10 mouse cellular contexts compared by ENCODE assay signal in the genomic region with DNA sequence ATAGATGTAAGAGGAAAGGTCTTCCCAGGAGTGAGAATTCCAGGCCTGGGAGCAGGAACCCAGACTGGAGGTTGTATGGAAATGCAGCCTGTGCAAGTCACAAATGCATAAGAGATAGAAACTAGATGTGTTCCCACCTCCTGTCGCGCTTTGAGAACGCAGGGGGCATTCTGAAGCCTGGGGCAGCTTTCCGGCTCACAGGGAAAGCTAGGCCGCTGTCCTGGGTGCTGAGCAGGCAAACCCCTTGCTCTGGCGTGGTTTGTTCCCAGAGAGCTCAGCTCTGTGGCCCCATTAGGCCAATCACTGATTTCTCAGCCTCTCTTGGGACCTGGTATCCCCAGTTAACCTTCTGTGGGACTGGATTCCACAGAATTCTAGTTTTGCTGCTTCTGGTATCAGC. TPM values are rescaled to one million over a fixed set of nuclear protein-coding genes. Genes with fewer than 3 reads are reported as not detected.
A peak's percentile ranks its signal among the peaks of the same experiment; 100 is the strongest.
DNase-seq lines count a peak whose midpoint lies in the region; ATAC-seq and TF ChIP-seq lines count a peak whose summit lies in the region.
"Had no signal": no experiment of that assay in that cellular context is flagged by ENCODE, and none has a peak within 500 bp of the region (broad histone marks: within the 10 kb centered on the region; RNA-seq: fewer than 3 reads in every experiment).

No protein-coding gene starts in this region.

- ATAC-seq in midbrain, postnatal 0 days (ENCODE audit: low FRiP score) = no peak
- ATAC-seq in limb, embryonic 11.5 days (ENCODE audit: insufficient number of reproducible peaks, low FRiP score, low TSS enrichment, low read depth) = no peak

- peaks cover 78% of the 10 kb centered on the region for H3K4me1 ChIP-seq in midbrain, embryonic 10.5 days
- H3K4me1 ChIP-seq in midbrain, postnatal 0 days (ENCODE audit: insufficient read depth, low read length) = no peaks in the 10 kb centered on the region
- no peaks in the 10 kb centered on the region; the same call in 1 of the 2 replicates for H3K4me1 ChIP-seq in limb, embryonic 11.5 days (ENCODE audit: control insufficient read depth, insufficient read depth, low read length)
- H3K4me1 ChIP-seq: embryonic facial prominence, embryonic 13.5 days had no signal

- H3K4me3 ChIP-seq in midbrain, embryonic 10.5 days = no peak overlapping the region
- H3K4me3 ChIP-seq in midbrain, postnatal 0 days (ENCODE audit: low read depth, low read length) = no peak overlapping the region
- no peak overlapping the region for H3K4me3 ChIP-seq in limb, embryonic 11.5 days (ENCODE audit: low read depth, low read length)
- H3K4me3 ChIP-seq: embryonic facial prominence, embryonic 13.5 days had no signal

- H3K9ac ChIP-seq in midbrain, postnatal 0 days (replicated peaks; ENCODE audit: low read length, poor library complexity, severe bottlenecking) = no peak overlapping the region
- no peak overlapping the region for H3K9ac ChIP-seq in limb, embryonic 11.5 days (ENCODE audit: low read length)
- H3K9ac ChIP-seq: embryonic facial prominence, embryonic 13.5 days had no signal

- 0 out of 2 replicates have a peak, but pooled peaks cover 3% of the 10 kb centered on the region for H3K36me3 ChIP-seq in midbrain, embryonic 10.5 days
- no peaks in the 10 kb centered on the region for H3K36me3 ChIP-seq in midbrain, postnatal 0 days (ENCODE audit: insufficient read depth, low read length)
- no peaks in the 10 kb centered on the region for H3K36me3 ChIP-seq in limb, embryonic 11.5 days (ENCODE audit: control insufficient read depth, insufficient read depth, low read length)
- H3K36me3 ChIP-seq: embryonic facial prominence, embryonic 13.5 days had no signal

- DNase-seq in embryo, embryonic 10 days (ENCODE audit: low spot score) = peak; percentile 69
- no peak for DNase-seq in embryo, embryonic 9.5 days (ENCODE audit: extremely low spot score)
- no peak for DNase-seq in midbrain, embryonic 10.5 days (ENCODE audit: low spot score)
- no peak for DNase-seq in midbrain, postnatal 0 days (ENCODE audit: low spot score)
- peak; percentile 69 for DNase-seq in limb, embryonic 11.5 days (ENCODE audit: low spot score)
- peak; percentile 54 for DNase-seq in retina, embryonic 14.5 days (ENCODE audit: low spot score)
- no peak for DNase-seq in spleen, postnatal 4 days (ENCODE audit: low spot score in 2 of 2)
- DNase-seq in left cerebral cortex, adult 9 months (ENCODE audit: low spot score in 2 of 2) = no peak

- H3K9me3 ChIP-seq in midbrain, embryonic 10.5 days (replicated peaks) = no peaks in the 10 kb centered on the region
- no peaks in the 10 kb centered on the region for H3K9me3 ChIP-seq in midbrain, postnatal 0 days (ENCODE audit: low read length)
- no peaks in the 10 kb centered on the region for H3K9me3 ChIP-seq in limb, embryonic 11.5 days (ENCODE audit: control insufficient read depth, low read length)
- H3K9me3 ChIP-seq: embryonic facial prominence, embryonic 13.5 days had no signal

- H3K4me2 ChIP-seq in midbrain, postnatal 0 days (ENCODE audit: low read depth, low read length, poor library complexity, severe bottlenecking) = no peak overlapping the region
- H3K4me2 ChIP-seq in limb, embryonic 11.5 days (ENCODE audit: low read depth, severe bottlenecking) = no peak overlapping the region
- H3K4me2 ChIP-seq: embryonic facial prominence, embryonic 13.5 days had no signal

- WGBS in midbrain, embryonic 10.5 days = 7% methylated on average over 6 of the region's 6 CpGs
- WGBS in midbrain, postnatal 0 days = 10% methylated on average over 6 of the region's 6 CpGs
- WGBS in limb, embryonic 11.5 days = 4% methylated on average over 6 of the region's 6 CpGs

- no peak for TF ChIP-seq CTCF in midbrain, postnatal 0 days (IDR thresholded peaks at IDR 0.05)

- H3K27ac ChIP-seq in midbrain, embryonic 10.5 days (replicated peaks) = peak overlapping the region; percentile 86
- H3K27ac ChIP-seq in midbrain, postnatal 0 days (ENCODE audit: low read depth, low read length) = no peak overlapping the region
- no peak overlapping the region for H3K27ac ChIP-seq in limb, embryonic 11.5 days (replicated peaks; ENCODE audit: low read depth, low read length)
- H3K27ac ChIP-seq: embryonic facial prominence, embryonic 13.5 days had no signal

- H3K27me3 ChIP-seq in midbrain, embryonic 10.5 days (ENCODE audit: low read depth, poor library complexity, severe bottlenecking) = 0 out of 2 replicates have a peak, but pooled peaks cover 5% of the 10 kb centered on the region
- H3K27me3 ChIP-seq in midbrain, postnatal 0 days (ENCODE audit: insufficient read depth, low read length) = no peaks in the 10 kb centered on the region
- no peaks in the 10 kb centered on the region for H3K27me3 ChIP-seq in limb, embryonic 11.5 days (ENCODE audit: control insufficient read depth, insufficient read depth, low read length)
- H3K27me3 ChIP-seq: embryonic facial prominence, embryonic 13.5 days had no signal

RNA-seq across cellular contexts. Expression of gene Rhbdl3, which starts 11.9 kb away (rescaled TPM):
- polyA plus RNA-seq in midbrain, embryonic 10.5 days (2016; fragmentation: Nextera tagmentation; extraction: Ambion mirVana) = 12.6 and 14.7 TPM in 2 replicates
- total RNA-seq in midbrain, postnatal 0 days (2014; rRNA removed) = 1.9 and 5.7 TPM in 2 replicates
- 1.4 and 1.7 TPM in 2 replicates for polyA plus RNA-seq in midbrain, postnatal 0 days (2015; fragmentation: Nextera tagmentation; extraction: Ambion mirVana)
- 0.56 and 0.60 TPM in 2 replicates for polyA plus RNA-seq in limb, embryonic 11.5 days (2014; fragmentation: Nextera tagmentation; extraction: Ambion mirVana)
- total RNA-seq: neutrophil, adult 5-6 weeks had no signal

Comparison
In these comparisons a context has a peak if more than half of its experiments do, and no peak if none do; other contexts are left out.
1. DNase-seq: peak in embryo, embryonic 10 days (single experiment), limb, embryonic 11.5 days (single experiment) and retina, embryonic 14.5 days (single experiment); none in embryo, embryonic 9.5 days (single experiment), midbrain, embryonic 10.5 days (single experiment), midbrain, postnatal 0 days (single experiment), spleen, postnatal 4 days (0 of 2) and left cerebral cortex, adult 9 months (0 of 2).